Mouse (Mus musculus) B cell, adult 2 months (primary cell): ENCODE measurements around the gene B3galt6.

Experiments
- DNase-seq, 2 experiments: peaks; one replicate each; pipeline ENCODE4 v3.0.0; 2022

The B3galt6 gene

GRCm38 (mm10) chr4:155992241-155992905 lies at the start of gene B3galt6, which contains the start of gene Sdf4:
TSS of gene B3galt6 (minus strand) at chr4:155992649.
TSS of gene Sdf4 (plus strand) at chr4:155992872.
- peak; percentile 89 to 93 for DNase-seq

GRCm38 (mm10) chr4:156034901-156035300 lies 42.5 kb upstream of the B3galt6 start:
- peak; percentile 20 for DNase-seq

- DNase-seq, result no peak
These were observed 41.9 kb upstream of the B3galt6 start for GRCm38 (mm10) chr4:156034301-156034700.

- DNase-seq, result peak; percentile 69
These were observed 41.1 kb upstream of the B3galt6 start for GRCm38 (mm10) chr4:156033476-156034119.

GRCm38 (mm10) chr4:156032856-156033255 lies 40.4 kb upstream of the B3galt6 start:
- DNase-seq, result peak; percentile 9 to 19

- peak; percentile 47 to 52 for DNase-seq
These were observed 39.3 kb upstream of the B3galt6 start for GRCm38 (mm10) chr4:156031593-156032391.

GRCm38 (mm10) chr4:156031255-156031592 lies 38.8 kb upstream of the B3galt6 start:
- DNase-seq, result no peak

GRCm38 (mm10) chr4:156030651-156031118 lies 38.2 kb upstream of the B3galt6 start:
- DNase-seq, result no peak

GRCm38 (mm10) chr4:156028580-156028979 lies 36.1 kb upstream of the B3galt6 start:
- no peak for DNase-seq

- peak; percentile 49 for DNase-seq
These were observed 33.6 kb upstream of the B3galt6 start, which contains the start of gene Tnfrsf18 for GRCm38 (mm10) chr4:156026013-156026412. TSS of gene Tnfrsf18 (plus strand) at chr4:156026164.

GRCm38 (mm10) chr4:156024184-156024583 lies 31.7 kb upstream of the B3galt6 start:
- no peak for DNase-seq

GRCm38 (mm10) chr4:156023520-156023919 lies 31.1 kb upstream of the B3galt6 start:
- no peak for DNase-seq

- DNase-seq, result peak in 1 of 2 experiments; percentile 7
These were observed 29.5 kb upstream of the B3galt6 start for GRCm38 (mm10) chr4:156021942-156022419.

GRCm38 (mm10) chr4:156021381-156021780 lies 28.9 kb upstream of the B3galt6 start:
- no peak for DNase-seq

GRCm38 (mm10) chr4:156019771-156020170 lies 27.3 kb upstream of the B3galt6 start:
- DNase-seq, result no peak

GRCm38 (mm10) chr4:156014436-156014835 lies 22.0 kb upstream of the B3galt6 start:
- DNase-seq, result no peak

- DNase-seq, result no peak
These were observed 21.2 kb upstream of the B3galt6 start, which contains the start of gene Tnfrsf4 for GRCm38 (mm10) chr4:156013637-156014036. TSS of gene Tnfrsf4 (plus strand) at chr4:156013843.

GRCm38 (mm10) chr4:156008369-156008768 lies 15.9 kb upstream of the B3galt6 start:
- DNase-seq, result no peak

- DNase-seq, result no peak
These were observed 11.7 kb upstream of the B3galt6 start for GRCm38 (mm10) chr4:156004109-156004508.

- DNase-seq, result no peak
These were observed 1.2 kb upstream of the B3galt6 start for GRCm38 (mm10) chr4:155993606-155994005.

- peak; percentile 96 to 98 for DNase-seq
These were observed 578 bp upstream of the B3galt6 start for GRCm38 (mm10) chr4:155992906-155993547.

- DNase-seq, result no peak
These were observed 580 bp downstream of the B3galt6 start for GRCm38 (mm10) chr4:155991908-155992230.
